Mouse (Mus musculus): ENCODE results near the gene Nars2.

Gene Nars2

DNA sequence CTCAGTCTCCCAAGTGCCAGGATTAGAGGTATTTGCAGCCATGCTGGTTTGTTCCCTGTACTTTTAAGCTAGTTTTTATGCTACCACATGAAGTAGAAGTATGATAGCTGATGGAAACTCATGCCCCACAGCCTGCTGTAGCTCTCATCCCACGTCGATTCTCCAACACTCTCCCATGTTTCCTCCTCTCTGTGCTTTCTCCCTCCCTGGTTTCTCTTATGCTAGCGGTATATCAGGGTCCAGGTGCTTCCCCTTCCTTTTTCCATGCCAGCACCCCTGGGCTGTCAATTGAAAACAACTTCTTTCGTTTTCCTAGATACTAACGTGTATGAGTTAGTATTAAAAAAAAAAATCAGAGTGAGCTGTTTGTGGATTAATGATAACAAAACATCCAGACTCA, 120.8 kb downstream of the Nars2 start:
- no peak for DNase-seq (ENCODE audit: low read depth, low spot score)

GRCm38 (mm10) chr7:97074974-97075373, 123.7 kb downstream of the Nars2 start:
- no peak for DNase-seq (ENCODE audit: low read depth, low spot score)

DNA sequence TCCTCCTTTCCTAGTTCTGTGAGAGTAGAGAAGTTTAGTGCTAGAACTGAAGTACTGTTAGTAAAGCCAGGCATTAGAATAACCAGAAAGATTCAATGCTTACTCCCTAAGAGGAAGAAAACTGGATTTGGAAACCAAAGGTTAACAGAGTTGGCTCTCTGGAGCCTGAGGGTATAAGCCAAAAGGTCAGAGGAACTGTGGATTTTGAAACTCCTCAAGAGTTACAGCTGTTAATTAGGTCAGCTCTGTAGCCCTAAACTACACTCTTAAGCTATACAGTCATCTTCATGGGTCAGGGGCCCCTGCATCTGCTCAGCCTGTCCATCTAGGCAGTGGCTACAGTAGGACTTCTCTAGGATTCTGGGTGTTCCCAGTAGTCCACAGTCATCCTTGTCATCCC, 125.7 kb downstream of the Nars2 start:
- no peak for DNase-seq (ENCODE audit: low read depth, low spot score)

- no peak for DNase-seq (ENCODE audit: low read depth, low spot score)
Observed at GRCm38 (mm10) chr7:97078685-97079084, 127.4 kb downstream of the Nars2 start.

GRCm38 (mm10) chr7:97079145-97079544, 127.8 kb downstream of the Nars2 start:
- peak; percentile 32 for DNase-seq (ENCODE audit: low read depth, low spot score)

- no peak for DNase-seq (ENCODE audit: low read depth, low spot score)
Observed at GRCm38 (mm10) chr7:97079651-97080365, 128.5 kb downstream of the Nars2 start.

GRCm38 (mm10) chr7:97080621-97081241, 129.4 kb downstream of the Nars2 start:
- no peak for DNase-seq (ENCODE audit: low read depth, low spot score)

- DNase-seq (ENCODE audit: low read depth, low spot score): peak; percentile 39
Observed at GRCm38 (mm10) chr7:97081242-97081958, 130.1 kb downstream of the Nars2 start, which contains the start of gene Gab2. TSS of gene Gab2 (plus strand) at chr7:97081586.

DNA sequence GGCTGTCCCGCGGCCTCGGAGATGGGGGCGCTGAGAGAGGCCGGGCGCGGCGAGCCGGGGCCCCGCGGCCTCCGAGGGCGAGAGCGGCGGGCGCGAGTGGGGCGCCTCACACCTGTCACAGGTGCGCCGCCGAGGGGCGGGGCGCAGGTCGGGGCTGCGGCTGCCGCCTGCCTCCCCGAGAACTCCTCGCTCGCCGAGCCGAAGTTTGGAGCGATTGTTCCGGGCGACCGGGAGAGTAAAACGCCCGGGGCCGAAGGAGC, 130.6 kb downstream of the Nars2 start:
- no peak for DNase-seq (ENCODE audit: low read depth, low spot score)

- DNase-seq (ENCODE audit: low read depth, low spot score): peak; percentile 22
Observed at GRCm38 (mm10) chr7:97082219-97083101, 131.2 kb downstream of the Nars2 start.

- DNase-seq (ENCODE audit: low read depth, low spot score): no peak
Observed at GRCm38 (mm10) chr7:97083579-97083978, 132.3 kb downstream of the Nars2 start.

DNA sequence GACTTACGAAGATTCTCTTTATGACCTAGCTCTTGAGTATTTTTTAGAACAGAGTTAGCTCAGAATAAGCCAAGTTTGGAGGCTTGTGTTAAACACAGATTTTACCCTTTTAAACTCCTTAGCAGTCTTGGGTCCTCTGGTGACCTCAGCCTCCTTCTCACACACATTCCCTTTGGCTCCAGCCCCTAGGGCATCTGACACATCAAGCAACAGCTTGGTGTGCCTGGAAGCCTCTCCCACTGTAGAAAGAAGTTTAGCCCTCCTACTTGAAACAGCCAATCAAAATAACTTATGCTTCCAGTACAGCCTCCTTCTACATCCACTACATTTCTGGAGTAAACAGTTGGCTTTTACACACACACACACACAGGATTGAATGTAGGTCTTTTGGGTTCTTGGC, 132.9 kb downstream of the Nars2 start:
- no peak for DNase-seq (ENCODE audit: low read depth, low spot score)

DNA sequence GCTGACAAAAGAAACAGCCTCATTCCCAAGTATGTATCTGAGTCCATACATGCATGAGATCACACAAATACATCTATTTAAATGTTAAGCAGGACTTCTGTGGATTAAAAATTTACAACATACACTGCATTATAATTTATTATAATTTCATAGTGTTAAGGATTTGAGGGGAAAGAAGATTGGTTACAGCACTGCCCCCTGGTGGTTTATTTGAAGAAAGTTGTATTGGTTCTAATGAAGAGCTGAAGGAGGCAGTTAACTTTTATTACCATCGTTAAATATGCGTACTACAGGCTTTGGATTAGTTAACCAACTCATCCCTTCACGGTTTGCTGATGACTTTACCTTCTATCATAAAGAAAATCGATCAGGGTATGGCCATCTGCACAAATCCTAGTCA, 134.0 kb downstream of the Nars2 start:
- DNase-seq (ENCODE audit: low read depth, low spot score): peak; percentile 43

GRCm38 (mm10) chr7:97094241-97094640, 142.9 kb downstream of the Nars2 start:
- DNase-seq (ENCODE audit: low read depth, low spot score): no peak

- no peak for DNase-seq (ENCODE audit: low read depth, low spot score)
Observed at GRCm38 (mm10) chr7:97108119-97108518, 156.8 kb downstream of the Nars2 start.
